Mouse (Mus musculus): ENCODE data around the gene Tiam1.

- TF ChIP-seq CTCF (IDR thresholded peaks at IDR 0.05; ENCODE audit: low read depth) (no peak), EP300 (optimal IDR thresholded peaks at IDR 0.05) (no peak)
These were observed 774 bp downstream of the Tiam1 start for GRCm38 (mm10) chr16:90142574-90143415.

Measured in stomach, postnatal 0 days (tissue).